Mouse (Mus musculus) hindbrain, embryonic 14.5 days (tissue): ENCODE measurements around the gene Hivep2. TPM values are rescaled to one million over a fixed set of nuclear protein-coding genes. Genes with fewer than 3 reads are reported as not detected.

Experiments
- ATAC-seq: fragments of 200-750 bp; cut with Nextera tagmentation; 2 replicates; pipeline ENCODE4 v1.8.0; 2017; ENCODE audit warnings: moderate number of reproducible peaks, mild to moderate bottlenecking, moderate TSS enrichment, moderate library complexity; ENCODE audit not compliant: low FRiP score
- DNase-seq: peaks from one replicate; pipeline ENCODE4 v3.0.0-alpha.2; 2015; ENCODE audit warnings: low spot score
- H3K27ac ChIP-seq: fragments of 300-500 bp; sonication (generic); 2 replicates; pipeline ENCODE4 v1.5.1; 2014; ENCODE audit warnings: mild to moderate bottlenecking, moderate library complexity
- H3K27me3 ChIP-seq: fragments of 300-500 bp; sonication (generic); 2 replicates; pipeline ENCODE4 v1.6.1; 2014; ENCODE audit warnings: mild to moderate bottlenecking, low read length, mixed read lengths; ENCODE audit not compliant: control insufficient read depth, insufficient read depth
- H3K36me3 ChIP-seq: fragments of 300-500 bp; sonication (generic); replicated peaks from 2 replicates; pipeline ENCODE4 v1.6.1; 2014; ENCODE audit not compliant: control insufficient read depth, insufficient read depth
- H3K4me1 ChIP-seq: fragments of 300-500 bp; sonication (generic); replicated peaks from 2 replicates; pipeline ENCODE4 v1.6.1; 2014; ENCODE audit warnings: antibody characterized with exemption, low read length, mixed read lengths; ENCODE audit not compliant: control insufficient read depth, insufficient read depth
- H3K4me2 ChIP-seq: fragments of 300-500 bp; sonication (generic); replicated peaks from 2 replicates; pipeline ENCODE4 v1.6.1; 2014; ENCODE audit warnings: mild to moderate bottlenecking, moderate library complexity
- H3K4me3 ChIP-seq: fragments of 300-500 bp; sonication (generic); replicated peaks from 2 replicates; pipeline ENCODE4 v1.5.1; 2014; ENCODE audit warnings: mild to moderate bottlenecking, low read length
- H3K9ac ChIP-seq: fragments of 300-500 bp; sonication (generic); 2 replicates; pipeline ENCODE4 v1.6.1; 2014
- H3K9me3 ChIP-seq: fragments of 300-500 bp; sonication (generic); 2 replicates; pipeline ENCODE4 v1.6.1; 2016; ENCODE audit warnings: low read length; ENCODE audit not compliant: control insufficient read depth
- WGBS: fragments of 180-500 bp; shearing (Covaris S2); extraction: QIAGEN DNeasy Blood & Tissue Kit; methylation state at CpG from one replicate; pipeline ENCODE4 v1.1.7; 2014; 5-methylcytosine and 5-hydroxymethylcytosine counted together
- polyA plus RNA-seq: library from polyadenylated mRNA; unstranded; fragments of >200 nt; fragmentation: Nextera tagmentation; extraction: Ambion mirVana; gene quantifications from 2 replicates; pipeline ENCODE4 v1.2.1, GENCODE M21; 2014

The Hivep2 gene
- polyA plus RNA-seq, 1 experiment from 2014 or later = 17.0 TPM

- 67% methylated on average over 1 of the region's 1 CpGs for whole genome bisulfite sequencing
- DNase-seq (no peak), ATAC-seq (no peak)
- Histone ChIP-seq H3K36me3 (no peaks in the 10 kb centered on the region), H3K4me1 (no peaks in the 10 kb centered on the region), H3K4me2 (no peak overlapping the region), H3K4me3 (no peak overlapping the region), H3K27ac (no peak overlapping the region), H3K9ac (no peak overlapping the region), H3K9me3 (peaks cover 2% of the 10 kb centered on the region; the same call in 1 of the 2 replicates), H3K27me3 (no peaks in the 10 kb centered on the region)
Measured at GRCm38 (mm10) chr10:14027751-14028150, 61.9 kb downstream of the Hivep2 start.

GRCm38 (mm10) chr10:14028956-14029355, 63.1 kb downstream of the Hivep2 start:
- no peak overlapping the region for H3K4me3 ChIP-seq
- ATAC-seq (no peak), DNase-seq (no peak)
- no peak overlapping the region for H3K9ac ChIP-seq
- no peak overlapping the region for H3K4me2 ChIP-seq
- no peaks in the 10 kb centered on the region for H3K27me3 ChIP-seq
- no peaks in the 10 kb centered on the region for H3K36me3 ChIP-seq
- 91% methylated on average over 7 of the region's 7 CpGs for WGBS
- H3K9me3 ChIP-seq = peaks cover 2% of the 10 kb centered on the region; the same call in 1 of the 2 replicates
- no peaks in the 10 kb centered on the region for H3K4me1 ChIP-seq
- H3K27ac ChIP-seq = no peak overlapping the region

DNA sequence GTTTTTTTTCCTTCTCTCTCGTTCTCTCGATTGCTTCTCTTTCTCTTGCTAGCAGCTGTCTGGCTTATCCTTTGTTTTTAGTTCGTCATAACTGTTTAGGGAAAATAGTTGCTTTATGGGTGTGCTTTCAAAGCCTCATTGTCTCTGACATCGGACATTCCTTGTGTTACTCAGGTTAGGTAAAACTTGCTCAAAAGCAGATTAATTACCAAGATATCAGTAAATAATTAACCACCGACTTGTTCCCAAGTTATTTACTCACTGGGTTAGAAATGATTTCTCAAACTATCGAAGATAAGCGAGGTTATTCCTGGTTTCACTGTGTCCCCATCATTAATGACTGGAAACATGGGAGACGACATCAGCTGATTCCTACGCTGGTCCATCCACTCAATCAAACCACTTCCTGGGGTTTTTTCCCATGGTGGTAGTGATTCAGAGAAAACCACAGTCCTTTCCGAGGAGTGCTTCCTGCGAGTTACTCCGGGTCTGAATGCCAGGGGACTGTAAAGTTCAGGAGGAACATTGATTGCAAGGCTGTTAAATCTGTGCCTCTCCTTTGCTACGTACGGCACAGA, 64.7 kb downstream of the Hivep2 start:
- WGBS = 95% methylated on average over 14 of the region's 14 CpGs
- no peak for ATAC-seq
- peaks cover 2% of the 10 kb centered on the region; the same call in 1 of the 2 replicates for H3K9me3 ChIP-seq
- H3K4me1 ChIP-seq = no peaks in the 10 kb centered on the region
- no peak overlapping the region for H3K27ac ChIP-seq
- no peaks in the 10 kb centered on the region for H3K36me3 ChIP-seq
- H3K27me3 ChIP-seq = no peaks in the 10 kb centered on the region
- no peak for DNase-seq
- H3K4me2 ChIP-seq = no peak overlapping the region
- H3K4me3 ChIP-seq = no peak overlapping the region
- no peak overlapping the region for H3K9ac ChIP-seq

GRCm38 (mm10) chr10:14032532-14032931, 66.7 kb downstream of the Hivep2 start:
- H3K9me3 ChIP-seq = peaks cover 2% of the 10 kb centered on the region; the same call in 1 of the 2 replicates
- no peak overlapping the region for H3K4me3 ChIP-seq
- no peak overlapping the region for H3K4me2 ChIP-seq
- no peaks in the 10 kb centered on the region for H3K4me1 ChIP-seq
- WGBS = 100% methylated on average over 2 of the region's 2 CpGs
- H3K9ac ChIP-seq = no peak overlapping the region
- no peaks in the 10 kb centered on the region for H3K27me3 ChIP-seq
- DNase-seq = no peak
- ATAC-seq = no peak
- no peak overlapping the region for H3K27ac ChIP-seq
- H3K36me3 ChIP-seq = no peaks in the 10 kb centered on the region

GRCm38 (mm10) chr10:14034046-14034445, 68.2 kb downstream of the Hivep2 start:
- ATAC-seq (no peak), DNase-seq (no peak)
- H3K36me3 ChIP-seq = no peaks in the 10 kb centered on the region
- H3K4me1 ChIP-seq = no peaks in the 10 kb centered on the region
- no peak overlapping the region for H3K4me3 ChIP-seq
- H3K4me2 ChIP-seq = no peak overlapping the region
- no peaks in the 10 kb centered on the region for H3K27me3 ChIP-seq
- H3K9ac ChIP-seq = no peak overlapping the region
- peaks cover 2% of the 10 kb centered on the region; the same call in 1 of the 2 replicates for H3K9me3 ChIP-seq
- WGBS = 96% methylated on average over 7 of the region's 7 CpGs
- no peak overlapping the region for H3K27ac ChIP-seq

- no peaks in the 10 kb centered on the region for H3K36me3 ChIP-seq
- no peak overlapping the region for H3K9ac ChIP-seq
- H3K4me2 ChIP-seq = no peak overlapping the region
- 84% methylated on average over 7 of the region's 7 CpGs for WGBS
- no peaks in the 10 kb centered on the region for H3K4me1 ChIP-seq
- peaks cover 2% of the 10 kb centered on the region; the same call in 1 of the 2 replicates for H3K9me3 ChIP-seq
- no peak overlapping the region for H3K4me3 ChIP-seq
- no peaks in the 10 kb centered on the region for H3K27me3 ChIP-seq
- ATAC-seq (no peak), DNase-seq (no peak)
- no peak overlapping the region for H3K27ac ChIP-seq
Measured at GRCm38 (mm10) chr10:14034790-14035189, 68.9 kb downstream of the Hivep2 start.

- peaks cover 2% of the 10 kb centered on the region; the same call in 1 of the 2 replicates for H3K9me3 ChIP-seq
- H3K4me2 ChIP-seq = no peak overlapping the region
- no peak for ATAC-seq
- no peak overlapping the region for H3K9ac ChIP-seq
- H3K36me3 ChIP-seq = no peaks in the 10 kb centered on the region
- no peak overlapping the region for H3K27ac ChIP-seq
- no peak overlapping the region for H3K4me3 ChIP-seq
- DNase-seq = no peak
- 33% methylated on average over 5 of the region's 5 CpGs for WGBS
- no peaks in the 10 kb centered on the region for H3K4me1 ChIP-seq
- no peaks in the 10 kb centered on the region for H3K27me3 ChIP-seq
Measured at GRCm38 (mm10) chr10:14035607-14036006, 69.7 kb downstream of the Hivep2 start.

GRCm38 (mm10) chr10:14036472-14036871, 70.6 kb downstream of the Hivep2 start:
- no peak for DNase-seq
- Histone ChIP-seq H3K9me3 (no peaks in the 10 kb centered on the region), H3K36me3 (no peaks in the 10 kb centered on the region), H3K4me3 (no peak overlapping the region), H3K27me3 (no peaks in the 10 kb centered on the region), H3K4me2 (no peak overlapping the region), H3K27ac (no peak overlapping the region), H3K4me1 (no peaks in the 10 kb centered on the region), H3K9ac (no peak overlapping the region)
- 94% methylated on average over 6 of the region's 6 CpGs for WGBS
- ATAC-seq = no peak

DNA sequence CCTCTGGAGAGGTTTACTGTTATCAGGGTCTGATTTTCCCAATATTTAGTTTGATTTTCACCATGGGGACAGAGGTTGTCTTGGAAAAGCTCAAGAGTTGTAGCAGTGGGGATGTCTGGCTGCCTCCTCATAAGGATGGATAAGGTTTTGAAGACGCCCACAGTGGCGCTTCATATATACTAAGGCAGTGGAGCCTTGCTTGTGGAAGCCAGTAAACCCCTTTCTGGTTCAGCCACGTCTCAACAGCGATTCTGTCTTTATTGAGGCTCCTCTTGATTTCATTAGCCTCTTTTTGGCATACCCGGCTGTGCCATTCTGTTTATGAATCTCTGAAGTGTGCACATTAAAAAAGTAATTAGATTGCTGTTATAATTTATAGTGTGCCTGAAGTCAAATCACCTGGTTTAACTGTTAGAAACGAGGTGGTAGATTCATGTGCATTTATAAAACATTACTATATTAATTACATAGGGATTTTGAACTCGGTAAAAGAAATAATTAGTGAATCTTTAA, 72.2 kb downstream of the Hivep2 start:
- no peak overlapping the region for H3K4me2 ChIP-seq
- no peaks in the 10 kb centered on the region for H3K9me3 ChIP-seq
- no peak overlapping the region for H3K27ac ChIP-seq
- no peak overlapping the region for H3K4me3 ChIP-seq
- no peaks in the 10 kb centered on the region for H3K27me3 ChIP-seq
- no peak overlapping the region for H3K9ac ChIP-seq
- ATAC-seq (no peak), DNase-seq (no peak)
- no peaks in the 10 kb centered on the region for H3K4me1 ChIP-seq
- WGBS = 77% methylated on average over 7 of the region's 7 CpGs
- no peaks in the 10 kb centered on the region for H3K36me3 ChIP-seq
